Mouse (Mus musculus) ES-E14 (cell line): Measurements from ENCODE around the gene Arhgap10.

ENCODE experiments used
- CHD2 ChIP-seq: IDR thresholded peaks from 2 replicates; pipeline ENCODE4 v1.6.1; 2014; ENCODE audit warnings: mild to moderate bottlenecking, low read depth, low read length, inconsistent platforms
- HCFC1 ChIP-seq: IDR thresholded peaks from 2 replicates; pipeline ENCODE4 v1.6.1; 2012; ENCODE audit warnings: low read length, inconsistent platforms, borderline replicate concordance; ENCODE audit not compliant: insufficient read depth
- MAFK ChIP-seq: IDR thresholded peaks from 2 replicates; pipeline ENCODE4 v1.6.1; 2014; ENCODE audit warnings: mild to moderate bottlenecking, low read depth, low read length, inconsistent platforms; ENCODE audit not compliant: insufficient read depth
- ZC3H11A ChIP-seq: IDR thresholded peaks from 2 replicates; pipeline ENCODE4 v1.6.1; 2012; ENCODE audit warnings: low read depth, mild to moderate bottlenecking, inconsistent platforms, low read length, borderline replicate concordance
- ZNF384 ChIP-seq: IDR thresholded peaks from 2 replicates; pipeline ENCODE4 v1.6.1; 2012; ENCODE audit warnings: low read depth, low read length, inconsistent platforms

GRCm38 (mm10) chr8:77251134-77251533, 266.6 kb downstream of the Arhgap10 start:
- TF ChIP-seq ZNF384 (no peak), CHD2 (no peak), HCFC1 (no peak), MAFK (no peak), ZC3H11A (no peak)
